Mouse (Mus musculus): ENCODE results near the gene Dnaja1. TPM values are rescaled to one million over a fixed set of nuclear protein-coding genes. Genes with fewer than 3 reads are reported as not detected.

Gene Dnaja1
- polyA plus RNA-seq, 1 experiment from 2014 or later: 316 TPM

- Histone ChIP-seq H3K9ac (ENCODE audit: low read depth, low read length) (no peak overlapping the region), H3K36me3 (ENCODE audit: control insufficient read depth, insufficient read depth, low read length) (no peaks in the 10 kb centered on the region), H3K9me3 (ENCODE audit: control insufficient read depth, low read length) (no peaks in the 10 kb centered on the region), H3K4me3 (ENCODE audit: low read length) (no peak overlapping the region), H3K4me2 (ENCODE audit: low read depth, low read length) (no peak overlapping the region), H3K27me3 (replicated peaks; ENCODE audit: control insufficient read depth, insufficient read depth, low read length) (no peaks in the 10 kb centered on the region), H3K4me1 (ENCODE audit: control insufficient read depth, insufficient read depth, low read length) (peaks cover 15% of the 10 kb centered on the region), H3K27ac (ENCODE audit: low read length) (no peak overlapping the region)
- WGBS: 41% methylated on average over 2 of the region's 2 CpGs
- ATAC-seq: no peak
Observed at GRCm38 (mm10) chr4:40777116-40777515, 55.2 kb downstream of the Dnaja1 start.

- Histone ChIP-seq H3K27ac (ENCODE audit: low read length) (no peak overlapping the region), H3K36me3 (ENCODE audit: control insufficient read depth, insufficient read depth, low read length) (no peaks in the 10 kb centered on the region), H3K27me3 (replicated peaks; ENCODE audit: control insufficient read depth, insufficient read depth, low read length) (no peaks in the 10 kb centered on the region), H3K9me3 (ENCODE audit: control insufficient read depth, low read length) (no peaks in the 10 kb centered on the region), H3K4me2 (ENCODE audit: low read depth, low read length) (no peak overlapping the region), H3K4me3 (ENCODE audit: low read length) (no peak overlapping the region), H3K9ac (ENCODE audit: low read depth, low read length) (no peak overlapping the region), H3K4me1 (ENCODE audit: control insufficient read depth, insufficient read depth, low read length) (peaks cover 14% of the 10 kb centered on the region)
- WGBS: 83% methylated on average over 6 of the region's 6 CpGs
- ATAC-seq: no peak
Observed at GRCm38 (mm10) chr4:40778656-40779055, 56.7 kb downstream of the Dnaja1 start.

GRCm38 (mm10) chr4:40781143-40781542 lies 59.2 kb downstream of the Dnaja1 start:
- Histone ChIP-seq H3K27ac (ENCODE audit: low read length) (no peak overlapping the region), H3K4me3 (ENCODE audit: low read length) (no peak overlapping the region), H3K4me1 (ENCODE audit: control insufficient read depth, insufficient read depth, low read length) (0 out of 2 replicates have a peak, but pooled peaks cover 3% of the 10 kb centered on the region), H3K27me3 (replicated peaks; ENCODE audit: control insufficient read depth, insufficient read depth, low read length) (no peaks in the 10 kb centered on the region), H3K9ac (ENCODE audit: low read depth, low read length) (no peak overlapping the region), H3K4me2 (ENCODE audit: low read depth, low read length) (no peak overlapping the region), H3K9me3 (ENCODE audit: control insufficient read depth, low read length) (no peaks in the 10 kb centered on the region), H3K36me3 (ENCODE audit: control insufficient read depth, insufficient read depth, low read length) (no peaks in the 10 kb centered on the region)
- 29% methylated on average over 3 of the region's 3 CpGs for WGBS
- ATAC-seq: no peak

- Histone ChIP-seq H3K9ac (ENCODE audit: low read depth, low read length) (no peak overlapping the region), H3K4me3 (ENCODE audit: low read length) (no peak overlapping the region), H3K27me3 (replicated peaks; ENCODE audit: control insufficient read depth, insufficient read depth, low read length) (no peaks in the 10 kb centered on the region), H3K9me3 (ENCODE audit: control insufficient read depth, low read length) (no peaks in the 10 kb centered on the region), H3K4me1 (ENCODE audit: control insufficient read depth, insufficient read depth, low read length) (0 out of 2 replicates have a peak, but pooled peaks cover 2% of the 10 kb centered on the region), H3K4me2 (ENCODE audit: low read depth, low read length) (no peak overlapping the region), H3K27ac (ENCODE audit: low read length) (no peak overlapping the region), H3K36me3 (ENCODE audit: control insufficient read depth, insufficient read depth, low read length) (no peaks in the 10 kb centered on the region)
- ATAC-seq: no peak
- 47% methylated on average over 8 of the region's 8 CpGs for WGBS
Observed at GRCm38 (mm10) chr4:40781797-40782495, 60.0 kb downstream of the Dnaja1 start.

GRCm38 (mm10) chr4:40783049-40783448 lies 61.1 kb downstream of the Dnaja1 start:
- ATAC-seq: no peak
- H3K36me3 ChIP-seq (ENCODE audit: control insufficient read depth, insufficient read depth, low read length): no peaks in the 10 kb centered on the region
- no peak overlapping the region for H3K4me3 ChIP-seq (ENCODE audit: low read length)
- no peak overlapping the region for H3K4me2 ChIP-seq (ENCODE audit: low read depth, low read length)
- no peak overlapping the region for H3K27ac ChIP-seq (ENCODE audit: low read length)
- no peaks in the 10 kb centered on the region for H3K9me3 ChIP-seq (ENCODE audit: control insufficient read depth, low read length)
- no peaks in the 10 kb centered on the region for H3K4me1 ChIP-seq (ENCODE audit: control insufficient read depth, insufficient read depth, low read length)
- 86% methylated on average over 4 of the region's 4 CpGs for WGBS
- no peaks in the 10 kb centered on the region for H3K27me3 ChIP-seq (replicated peaks; ENCODE audit: control insufficient read depth, insufficient read depth, low read length)
- H3K9ac ChIP-seq (ENCODE audit: low read depth, low read length): no peak overlapping the region

- no peaks in the 10 kb centered on the region for H3K36me3 ChIP-seq (ENCODE audit: control insufficient read depth, insufficient read depth, low read length)
- H3K4me1 ChIP-seq (ENCODE audit: control insufficient read depth, insufficient read depth, low read length): no peaks in the 10 kb centered on the region
- no peaks in the 10 kb centered on the region for H3K9me3 ChIP-seq (ENCODE audit: control insufficient read depth, low read length)
- no peak overlapping the region for H3K27ac ChIP-seq (ENCODE audit: low read length)
- H3K9ac ChIP-seq (ENCODE audit: low read depth, low read length): no peak overlapping the region
- ATAC-seq: no peak
- WGBS: 68% methylated on average over 10 of the region's 10 CpGs
- no peak overlapping the region for H3K4me3 ChIP-seq (ENCODE audit: low read length)
- no peaks in the 10 kb centered on the region for H3K27me3 ChIP-seq (replicated peaks; ENCODE audit: control insufficient read depth, insufficient read depth, low read length)
- no peak overlapping the region for H3K4me2 ChIP-seq (ENCODE audit: low read depth, low read length)
Observed at GRCm38 (mm10) chr4:40784556-40785169, 62.7 kb downstream of the Dnaja1 start.

GRCm38 (mm10) chr4:40785620-40786166 lies 63.7 kb downstream of the Dnaja1 start:
- Histone ChIP-seq H3K4me3 (ENCODE audit: low read length) (no peak overlapping the region), H3K27me3 (replicated peaks; ENCODE audit: control insufficient read depth, insufficient read depth, low read length) (no peaks in the 10 kb centered on the region), H3K9ac (ENCODE audit: low read depth, low read length) (no peak overlapping the region), H3K4me1 (ENCODE audit: control insufficient read depth, insufficient read depth, low read length) (no peaks in the 10 kb centered on the region), H3K4me2 (ENCODE audit: low read depth, low read length) (no peak overlapping the region), H3K36me3 (ENCODE audit: control insufficient read depth, insufficient read depth, low read length) (no peaks in the 10 kb centered on the region), H3K27ac (ENCODE audit: low read length) (no peak overlapping the region), H3K9me3 (ENCODE audit: control insufficient read depth, low read length) (no peaks in the 10 kb centered on the region)
- ATAC-seq: no peak
- 69% methylated on average over 9 of the region's 9 CpGs for WGBS

GRCm38 (mm10) chr4:40786578-40786977 lies 64.6 kb downstream of the Dnaja1 start:
- H3K4me2 ChIP-seq (ENCODE audit: low read depth, low read length): no peak overlapping the region
- no peak overlapping the region for H3K9ac ChIP-seq (ENCODE audit: low read depth, low read length)
- H3K27ac ChIP-seq (ENCODE audit: low read length): no peak overlapping the region
- H3K4me1 ChIP-seq (ENCODE audit: control insufficient read depth, insufficient read depth, low read length): no peaks in the 10 kb centered on the region
- no peaks in the 10 kb centered on the region for H3K36me3 ChIP-seq (ENCODE audit: control insufficient read depth, insufficient read depth, low read length)
- no peak overlapping the region for H3K4me3 ChIP-seq (ENCODE audit: low read length)
- no peaks in the 10 kb centered on the region for H3K27me3 ChIP-seq (replicated peaks; ENCODE audit: control insufficient read depth, insufficient read depth, low read length)
- no peaks in the 10 kb centered on the region for H3K9me3 ChIP-seq (ENCODE audit: control insufficient read depth, low read length)
- ATAC-seq: no peak
- WGBS: 88% methylated on average over 4 of the region's 4 CpGs

All from intestine, embryonic 16.5 days (tissue).